Mouse (Mus musculus): ENCODE data around the gene Tada2a.

DNA sequence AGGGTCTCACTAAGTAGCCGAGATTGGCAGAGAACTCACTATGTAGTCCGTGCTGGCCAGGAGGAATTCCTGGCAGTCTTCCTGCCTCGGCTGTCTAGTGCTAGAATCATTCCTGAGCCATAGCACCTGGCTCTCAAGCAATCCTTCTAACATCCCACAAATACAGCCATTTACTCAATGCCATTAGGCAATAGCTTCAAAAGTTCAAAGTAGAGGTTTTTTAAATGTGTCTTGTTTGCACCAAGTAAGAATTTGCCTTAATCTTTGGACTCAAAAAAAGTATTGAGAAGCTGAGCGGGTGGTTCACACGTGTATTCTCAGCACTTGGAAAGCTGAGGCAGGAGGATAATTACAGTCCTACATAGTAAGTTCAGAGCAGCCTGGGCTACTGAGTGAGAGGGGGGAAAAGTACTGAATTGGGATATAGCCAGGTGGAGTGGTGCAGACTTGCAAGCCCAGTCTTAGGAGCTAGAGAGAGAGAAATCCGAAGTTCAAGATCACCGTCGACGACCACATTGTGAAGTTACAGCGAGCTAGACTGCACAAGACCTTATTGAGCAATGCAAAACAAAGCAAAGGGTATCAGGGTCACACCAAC, 15.9 kb upstream of the Tada2a start:
- TF ChIP-seq CTCF (IDR thresholded peaks at IDR 0.05; ENCODE audit: control insufficient read depth, insufficient read depth, insufficient read length) (no peak), MYOD1 (IDR thresholded peaks at IDR 0.05; ENCODE audit: control insufficient read depth, insufficient read length, low read depth) (no peak), MYOG (IDR thresholded peaks at IDR 0.05; ENCODE audit: control insufficient read depth, extremely low read depth, insufficient read length) (no peak), CEBPB (IDR thresholded peaks at IDR 0.05; ENCODE audit: low read depth) (no peak)
